Mouse (Mus musculus): ENCODE data around the gene Olfml3. TPM values are rescaled to one million over a fixed set of nuclear protein-coding genes. Genes with fewer than 3 reads are reported as not detected.
A peak's percentile ranks its signal among the peaks of the same experiment; 100 is the strongest.

The Olfml3 gene
- 1 to 10 TPM; 6.7 to 8.2 TPM for total RNA-seq (2021)
- long read RNA-seq, experiment 1, full-length matches to known transcripts: 6 of 8 reads
- long read RNA-seq, experiment 1, partial matches to known transcripts: 0 of 8 reads
- long read RNA-seq, experiment 1, other reads (novel, unspliced or antisense): 2 of 8 reads
- long read RNA-seq, experiment 2, full-length matches to known transcripts: 8 of 8 reads
- long read RNA-seq, experiment 2, partial matches to known transcripts: 0 of 8 reads
- long read RNA-seq, experiment 2, other reads (novel, unspliced or antisense): 0 of 8 reads

GRCm38 (mm10) chr3:103737778-103738571, at the start of gene Olfml3:
Gene Olfml3, minus strand, starts transcription at chr3:103738001.
- DNase-seq: peak; percentile 86
- intact Hi-C loops (cut with DNase I; ENCODE audit: low total_unique reads): loop anchor here (5.0 to 10.0 kb wide), 2 partner anchors 147 to 346 kb away; no protein-coding TSS in a partner anchor

- intact Hi-C loops (cut with DNase I; ENCODE audit: low total_unique reads): no loop called here
- DNase-seq: no peak
These were observed 49.4 kb upstream of the Olfml3 start for GRCm38 (mm10) chr3:103787225-103787624.

- no peak for DNase-seq
- intact Hi-C loops (cut with DNase I; ENCODE audit: low total_unique reads): no loop called here
These were observed 45.2 kb upstream of the Olfml3 start for GRCm38 (mm10) chr3:103782844-103783609.

- intact Hi-C loops (cut with DNase I; ENCODE audit: low total_unique reads): no loop called here
- DNase-seq: no peak
These were observed 43.0 kb upstream of the Olfml3 start for GRCm38 (mm10) chr3:103780777-103781176.

GRCm38 (mm10) chr3:103780271-103780670, 42.5 kb upstream of the Olfml3 start:
- no peak for DNase-seq
- intact Hi-C loops (cut with DNase I; ENCODE audit: low total_unique reads): no loop called here

- intact Hi-C loops (cut with DNase I; ENCODE audit: low total_unique reads): no loop called here
- no peak for DNase-seq
These were observed 41.4 kb upstream of the Olfml3 start for GRCm38 (mm10) chr3:103779183-103779582.

- no peak for DNase-seq
- intact Hi-C loops (cut with DNase I; ENCODE audit: low total_unique reads): no loop called here
These were observed 40.9 kb upstream of the Olfml3 start for GRCm38 (mm10) chr3:103778660-103779059.

- DNase-seq: no peak
- intact Hi-C loops (cut with DNase I; ENCODE audit: low total_unique reads): no loop called here
These were observed 40.1 kb upstream of the Olfml3 start for GRCm38 (mm10) chr3:103777940-103778339.

- DNase-seq: no peak
- intact Hi-C loops (cut with DNase I; ENCODE audit: low total_unique reads): no loop called here
These were observed 36.2 kb upstream of the Olfml3 start for GRCm38 (mm10) chr3:103774009-103774408.

- no peak for DNase-seq
- intact Hi-C loops (cut with DNase I; ENCODE audit: low total_unique reads): no loop called here
These were observed 35.7 kb upstream of the Olfml3 start for GRCm38 (mm10) chr3:103773508-103773907.

GRCm38 (mm10) chr3:103772846-103773245, 35.0 kb upstream of the Olfml3 start:
- DNase-seq: no peak
- intact Hi-C loops (cut with DNase I; ENCODE audit: low total_unique reads): no loop called here

GRCm38 (mm10) chr3:103771531-103772130, 33.8 kb upstream of the Olfml3 start:
- intact Hi-C loops (cut with DNase I; ENCODE audit: low total_unique reads): no loop called here
- peak; percentile 59 for DNase-seq

- DNase-seq: no peak
- intact Hi-C loops (cut with DNase I; ENCODE audit: low total_unique reads): no loop called here
These were observed 29.0 kb upstream of the Olfml3 start for GRCm38 (mm10) chr3:103766789-103767188.

GRCm38 (mm10) chr3:103759261-103759970, 21.6 kb upstream of the Olfml3 start:
- intact Hi-C loops (cut with DNase I; ENCODE audit: low total_unique reads): no loop called here
- DNase-seq: no peak

GRCm38 (mm10) chr3:103758456-103758855, 20.7 kb upstream of the Olfml3 start:
- no peak for DNase-seq
- intact Hi-C loops (cut with DNase I; ENCODE audit: low total_unique reads): no loop called here

- intact Hi-C loops (cut with DNase I; ENCODE audit: low total_unique reads): no loop called here
- DNase-seq: no peak
These were observed 19.1 kb upstream of the Olfml3 start for GRCm38 (mm10) chr3:103756920-103757319.

GRCm38 (mm10) chr3:103755351-103755750, 17.6 kb upstream of the Olfml3 start:
- DNase-seq: no peak
- intact Hi-C loops (cut with DNase I; ENCODE audit: low total_unique reads): no loop called here

GRCm38 (mm10) chr3:103751558-103751957, 13.8 kb upstream of the Olfml3 start:
- DNase-seq: no peak
- intact Hi-C loops (cut with DNase I; ENCODE audit: low total_unique reads): no loop called here

- intact Hi-C loops (cut with DNase I; ENCODE audit: low total_unique reads): loop anchor here (5.0 kb wide), 1 partner anchor 66 kb away; no protein-coding TSS in a partner anchor
- DNase-seq: no peak
These were observed 8.9 kb upstream of the Olfml3 start for GRCm38 (mm10) chr3:103746711-103747110.
